Mouse (Mus musculus) CH12.LX (cell line): ENCODE data around the gene Psmf1.

Experiments used
- CTCF ChIP-seq, 2 experiments: IDR thresholded peaks in 1 of 2; conservative IDR thresholded peaks in 1 of 2; 2 replicates each; pipeline ENCODE4 v1.5.1; 2011 to 2012; ENCODE audit warnings: low read depth in 2 of 2, low read length in 2 of 2, improper control_type of control experiment in 1 of 2, inconsistent platforms in 1 of 2, mild to moderate bottlenecking in 1 of 2, moderate library complexity in 1 of 2
- ELF1 ChIP-seq: IDR thresholded peaks from 2 replicates; pipeline ENCODE4 v1.6.1; 2014; ENCODE audit warnings: low read depth, mild to moderate bottlenecking, inconsistent platforms, low read length, improper control_type of control experiment
- EP300 ChIP-seq: IDR thresholded peaks from 2 replicates; pipeline ENCODE4 v1.6.1; 2011; ENCODE audit warnings: low read length, improper control_type of control experiment
- GABPA ChIP-seq: IDR thresholded peaks from 2 replicates; pipeline ENCODE4 v1.6.1; 2012; ENCODE audit warnings: low read depth, low read length, improper control_type of control experiment, inconsistent platforms; ENCODE audit not compliant: insufficient replicate concordance
- HCFC1 ChIP-seq: IDR thresholded peaks from 2 replicates; pipeline ENCODE4 v1.6.1; 2012; ENCODE audit warnings: low read depth, mild to moderate bottlenecking, inconsistent platforms, low read length, improper control_type of control experiment
- RCOR1 ChIP-seq: conservative IDR thresholded peaks from 2 replicates; pipeline ENCODE4 v1.6.1; 2012; ENCODE audit warnings: low read depth, mild to moderate bottlenecking, inconsistent platforms, low read length, improper control_type of control experiment
- SIN3A ChIP-seq: IDR thresholded peaks from 2 replicates; pipeline ENCODE4 v1.6.1; 2012; ENCODE audit warnings: low read length, improper control_type of control experiment, inconsistent platforms
- SMC3 ChIP-seq: IDR thresholded peaks from 2 replicates; pipeline ENCODE4 v1.6.1; 2011; ENCODE audit warnings: low read depth, low read length, improper control_type of control experiment
- ZKSCAN1 ChIP-seq: IDR thresholded peaks from 2 replicates; pipeline ENCODE4 v1.6.1; 2012; ENCODE audit warnings: low read depth, inconsistent platforms, low read length, improper control_type of control experiment, borderline replicate concordance
- ZNF384 ChIP-seq: IDR thresholded peaks from 2 replicates; pipeline ENCODE4 v1.6.1; 2012; ENCODE audit warnings: low read depth, low read length, improper control_type of control experiment, inconsistent platforms

DNA sequence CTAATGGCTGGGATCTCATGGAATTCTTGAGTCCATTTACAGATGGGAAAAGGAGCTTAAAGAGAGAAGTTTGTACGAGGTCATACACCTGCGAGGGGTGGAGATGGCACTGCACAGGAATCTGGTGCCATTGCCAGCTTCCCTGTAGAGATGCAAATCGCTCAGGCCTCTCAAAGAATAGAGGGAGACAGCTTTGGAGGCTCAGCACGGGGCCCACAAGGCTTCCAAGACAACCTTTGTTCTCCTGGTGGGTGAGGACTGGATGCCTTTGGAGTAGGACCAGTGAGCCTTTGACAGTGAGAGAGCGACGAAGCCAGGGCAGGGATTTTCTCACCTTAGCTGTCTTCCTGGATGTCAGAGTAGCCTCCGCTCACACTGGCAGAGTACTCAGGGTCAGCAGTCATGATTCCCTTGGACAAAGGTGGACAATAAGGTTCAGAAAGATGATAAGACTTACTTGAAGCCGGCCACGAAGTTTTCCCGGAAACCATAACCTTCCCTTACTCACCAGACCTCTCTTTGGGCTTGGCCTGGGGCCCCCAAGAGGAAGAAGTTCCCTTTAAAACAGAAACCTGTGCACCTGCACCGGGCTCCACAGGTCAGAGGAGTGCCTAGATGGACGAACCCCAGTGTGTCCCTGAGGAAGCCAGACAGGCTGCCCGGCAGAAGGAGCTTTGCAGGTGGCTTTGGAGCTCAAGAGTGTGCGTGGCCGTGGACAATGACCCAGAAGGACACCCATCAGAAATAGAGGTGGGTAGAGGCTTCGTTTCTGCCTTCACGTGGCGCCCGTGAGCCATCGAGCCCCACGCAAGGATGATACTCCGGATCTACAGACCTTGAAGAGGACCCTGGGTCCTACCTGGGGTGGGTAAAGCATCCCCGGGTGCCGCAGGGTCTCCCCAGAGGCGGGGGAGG, 42.5 kb downstream of the Psmf1 start, which contains the start of gene Tmem74b:
- no peak for TF ChIP-seq SIN3A
- TF ChIP-seq EP300: no peak
- TF ChIP-seq HCFC1: no peak
- no peak for TF ChIP-seq ZNF384
- TF ChIP-seq ELF1: no peak
- TF ChIP-seq SMC3: no peak
- TF ChIP-seq ZKSCAN1: no peak
- no peak for TF ChIP-seq GABPA
- TF ChIP-seq RCOR1: no peak
- TF ChIP-seq CTCF (conservative IDR thresholded peaks at IDR 0.05 in 1 of 2, IDR thresholded peaks at IDR 0.05 in 1 of 2; ENCODE audit: low read depth in 2 of 2, low read length in 2 of 2): no peak
